Mouse (Mus musculus) CD4-positive naive resting alpha-beta T cell, adult 76 days (primary cell): ENCODE data around the gene Il1f5. TPM values are rescaled to one million over a fixed set of nuclear protein-coding genes. Genes with fewer than 3 reads are reported as not detected.

Experiments used
- total RNA-seq: library from RNA; stranded (reverse); gene quantifications from one replicate; pipeline ENCODE4 v1.2.4, GENCODE M21; 2023

Il1f5 gene
- total RNA-seq, result not detected

GRCm38 (mm10) chr2:24276654-24277053, at the start of gene Il1f5:
Il1f5 (plus strand) TSS chr2:24276954.

GRCm38 (mm10) chr2:24290896-24291295, 14.1 kb downstream of the Il1f5 start, which contains the start of gene Il1f10:
Il1f10 (plus strand) TSS chr2:24291196.

Other genes with a start within 250 kb of the Il1f5 start
- not detected for gene Hnmt, start 227.6 kb upstream of the Il1f5 start, total RNA-seq
- gene Tbpl2, start 180.4 kb upstream of the Il1f5 start, total RNA-seq, result not detected
- not detected for gene Il1f8, start 123.8 kb upstream of the Il1f5 start, total RNA-seq
- 0.47 TPM for gene Il1f9, start 90.5 kb upstream of the Il1f5 start, total RNA-seq
- gene Il1f6, start 61.5 kb upstream of the Il1f5 start, total RNA-seq, result not detected
- not detected for gene Il1f10, start 14.2 kb downstream of the Il1f5 start, total RNA-seq
- 0.44 TPM for gene Il1rn, start 59.9 kb downstream of the Il1f5 start, total RNA-seq
- 162 TPM for gene Psd4, start 90.6 kb downstream of the Il1f5 start, total RNA-seq
- gene Pax8, start 198.6 kb downstream of the Il1f5 start, total RNA-seq, result not detected